Mouse (Mus musculus): ENCODE results near the gene Myh14.

- TF ChIP-seq TAL1 (IDR thresholded peaks at IDR 0.05; ENCODE audit: low read length) (no peak), GATA1 (IDR thresholded peaks at IDR 0.05; ENCODE audit: low read length) (no peak)
These were observed 94.3 kb downstream of the Myh14 start for GRCm38 (mm10) chr7:44576333-44576844.
